Mouse (Mus musculus) urinary bladder, postnatal 14 days (tissue): ENCODE results near the gene Arhgef5.

Experiments
- DNase-seq: peaks from one replicate; pipeline ENCODE4 v3.0.0; 2021; ENCODE audit warnings: low spot score

Arhgef5 gene

DNA sequence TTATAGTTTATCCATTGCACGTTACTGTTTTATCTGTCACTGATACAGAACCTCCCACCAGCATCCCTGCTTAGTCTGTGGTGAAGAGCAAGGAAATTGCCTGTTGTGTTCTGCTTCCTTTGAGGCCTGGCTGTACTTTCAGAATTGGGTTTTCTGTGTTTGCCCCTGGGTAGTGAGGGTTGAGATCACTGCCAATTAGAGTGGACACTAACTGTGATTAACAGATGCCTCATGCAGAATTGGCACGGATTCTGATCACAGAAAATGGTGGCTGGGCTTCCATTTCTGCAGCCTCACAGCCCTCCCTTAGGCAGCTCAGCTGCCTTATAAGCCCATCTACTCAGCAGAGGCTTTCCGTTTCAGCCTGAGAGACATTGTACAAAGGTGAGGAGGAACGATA lies 68.1 kb downstream of the Arhgef5 start:
- DNase-seq: no peak

DNA sequence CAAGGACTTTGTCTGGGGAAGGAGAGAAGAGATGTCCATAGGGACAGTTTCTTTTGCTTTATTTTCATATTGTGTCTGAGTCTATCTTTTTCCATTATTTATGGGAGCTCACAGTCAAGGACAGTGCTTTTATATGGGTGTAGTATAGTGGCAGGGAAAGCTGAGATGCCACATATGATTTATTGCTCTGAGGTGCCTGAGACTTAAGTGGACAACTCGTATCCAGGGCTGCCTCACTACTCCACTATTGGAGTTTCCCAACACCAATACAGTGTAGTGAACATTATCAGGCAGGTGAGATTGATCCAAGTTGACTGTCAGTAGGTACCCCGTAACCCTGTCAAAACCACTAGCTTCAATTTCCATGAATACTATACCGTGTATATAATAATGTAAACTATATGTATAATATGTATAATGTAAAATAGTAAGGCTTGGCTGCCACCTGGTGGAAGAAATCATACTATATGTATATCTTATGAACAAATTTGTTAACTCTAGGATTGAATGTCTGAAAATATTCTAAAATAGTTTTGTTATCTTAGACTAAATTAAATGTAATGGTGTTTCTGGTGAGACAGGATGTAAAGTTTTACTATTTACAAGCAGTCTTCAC lies 70.3 kb downstream of the Arhgef5 start:
- no peak for DNase-seq

DNA sequence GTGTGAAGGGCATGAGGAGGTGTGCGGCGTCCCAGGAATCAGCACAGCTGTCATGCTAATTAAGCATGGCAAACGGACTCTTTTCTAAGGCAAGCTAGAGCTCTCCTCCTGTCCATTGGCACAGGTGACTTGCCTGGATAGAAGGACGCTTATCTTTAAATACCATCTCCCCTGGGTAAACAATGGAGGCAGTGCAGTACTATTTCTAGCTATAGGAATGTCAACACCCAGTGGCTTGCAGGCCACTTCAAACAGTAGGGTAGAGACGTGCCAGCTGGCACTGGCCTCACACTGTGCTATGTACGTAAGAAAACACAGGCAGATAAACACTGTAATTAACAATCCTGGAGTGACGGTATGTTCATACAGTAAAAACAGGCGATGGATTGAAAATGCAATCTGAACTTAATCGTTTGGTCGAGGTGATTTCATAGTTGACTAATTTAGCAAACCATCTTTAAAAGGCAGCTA lies 72.1 kb downstream of the Arhgef5 start:
- DNase-seq: peak; percentile 54

DNA sequence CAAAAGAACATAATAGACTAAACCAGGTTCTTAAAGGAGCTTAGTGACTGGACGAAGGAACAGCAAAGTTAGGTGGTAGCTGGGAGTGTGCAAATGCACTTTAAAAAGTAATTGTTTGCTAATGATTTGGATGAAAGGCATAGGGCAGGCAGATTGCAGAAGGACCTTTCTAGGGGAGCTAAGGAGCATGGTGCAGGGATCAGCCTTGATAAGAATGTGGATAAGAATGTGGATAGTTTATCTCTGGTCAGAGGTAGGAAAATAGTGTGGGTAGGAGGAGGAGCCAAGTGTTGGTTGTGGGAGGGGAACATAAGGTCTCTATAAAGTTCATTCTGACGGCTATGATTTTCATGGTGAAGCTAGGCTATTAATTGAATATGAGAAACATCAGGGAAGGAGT lies 73.4 kb downstream of the Arhgef5 start:
- no peak for DNase-seq
